Mouse (Mus musculus): ENCODE data around the gene Tagln.

The Tagln gene

GRCm38 (mm10) chr9:45905811-45906237, 30.0 kb downstream of the Tagln start:
- DNase-seq (ENCODE audit: low spot score): no peak

DNA sequence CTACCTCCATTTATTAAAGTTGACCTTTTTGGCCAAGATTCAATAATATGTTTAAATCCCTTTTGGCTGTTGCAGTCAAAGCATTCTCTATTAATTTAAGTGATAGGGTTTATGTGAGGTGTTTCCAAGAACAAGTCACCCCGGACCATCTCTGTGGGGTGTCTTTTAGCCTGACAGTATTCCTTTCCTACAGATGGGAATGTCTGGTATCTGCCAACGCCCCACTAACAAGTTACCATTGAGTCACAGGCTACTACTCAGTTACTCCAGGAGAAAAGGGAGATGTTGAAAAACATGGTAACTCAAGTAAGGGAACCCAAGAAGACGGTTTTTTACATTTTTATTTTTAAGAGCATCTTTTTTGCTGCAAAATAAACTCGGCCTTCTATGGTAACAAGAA, 30.7 kb downstream of the Tagln start:
- DNase-seq (ENCODE audit: low spot score): no peak

GRCm38 (mm10) chr9:45893681-45894080, 42.2 kb downstream of the Tagln start:
- no peak for DNase-seq (ENCODE audit: low spot score)

Data from layer of hippocampus, adult 9-10 months (tissue).